Mouse (Mus musculus) forebrain, postnatal 0 days (tissue): Measurements from ENCODE around the gene Acot7. TPM values are rescaled to one million over a fixed set of nuclear protein-coding genes. Genes with fewer than 3 reads are reported as not detected.
"Not testable (repeated sequence)": the region's sequence is repeated elsewhere in the genome, so short reads cannot be mapped to it uniquely, and the experiment has no call there.

Source experiments
- ATAC-seq: fragments of 200-750 bp; cut with Nextera tagmentation; 2 replicates; pipeline ENCODE4 v1.8.0; 2017; ENCODE audit warnings: mild to moderate bottlenecking, moderate library complexity
- DNase-seq: peaks from one replicate; pipeline ENCODE4 v3.0.0-alpha.2; 2015
- H3K27ac ChIP-seq: fragments of 300-500 bp; sonication (generic); 2 replicates; pipeline ENCODE4 v1.5.1; 2014; ENCODE audit warnings: low read depth, mild to moderate bottlenecking, antibody characterized with exemption, low read length, moderate library complexity, mixed read lengths
- H3K27me3 ChIP-seq: fragments of 300-500 bp; sonication (generic); 2 replicates; pipeline ENCODE4 v1.6.1; 2014; ENCODE audit warnings: mild to moderate bottlenecking, low read length, mixed read lengths; ENCODE audit not compliant: insufficient read depth
- H3K36me3 ChIP-seq: fragments of 300-500 bp; sonication (generic); 2 replicates; pipeline ENCODE4 v1.6.1; 2014; ENCODE audit warnings: mild to moderate bottlenecking, moderate library complexity; ENCODE audit not compliant: insufficient read depth
- H3K4me1 ChIP-seq: fragments of 300-500 bp; sonication (generic); 2 replicates; pipeline ENCODE4 v1.6.1; 2014; ENCODE audit warnings: antibody characterized with exemption; ENCODE audit not compliant: insufficient read depth
- H3K4me2 ChIP-seq: fragments of 300-500 bp; sonication (generic); 2 replicates; pipeline ENCODE4 v1.6.1; 2014; ENCODE audit warnings: low read depth, mild to moderate bottlenecking, moderate library complexity
- H3K4me3 ChIP-seq: fragments of 300-500 bp; sonication (generic); 2 replicates; pipeline ENCODE4 v1.5.1; 2014; ENCODE audit warnings: low read depth, low read length, mixed read lengths
- H3K9ac ChIP-seq: fragments of 300-500 bp; sonication (generic); 2 replicates; pipeline ENCODE4 v1.6.1; 2014; ENCODE audit warnings: mild to moderate bottlenecking
- H3K9me3 ChIP-seq: fragments of 300-500 bp; sonication (generic); 2 replicates; pipeline ENCODE4 v1.6.1; 2016; ENCODE audit warnings: low read length
- CTCF ChIP-seq: sonication (generic); IDR thresholded peaks from 2 replicates; pipeline ENCODE4 v1.5.1; 2016; ENCODE audit warnings: antibody characterized with exemption, control low read depth, low read depth
- WGBS: fragments of 180-500 bp; shearing (Covaris S2); extraction: QIAGEN DNeasy Blood & Tissue Kit; methylation state at CpG from one replicate; pipeline ENCODE4 v1.1.7; 2014; 5-methylcytosine and 5-hydroxymethylcytosine counted together
- polyA plus RNA-seq: library from polyadenylated mRNA; unstranded; fragments of >200 nt; fragmentation: Nextera tagmentation; extraction: Ambion mirVana; gene quantifications from 2 replicates; pipeline ENCODE4 v1.2.1, GENCODE M21; 2015
- total RNA-seq: library from RNA; depleted of rRNA; stranded (reverse); fragments of >200 nt; gene quantifications from 2 replicates; pipeline ENCODE4 v1.2.3, GENCODE M21; 2014

The Acot7 gene
- total and polyA plus RNA-seq, 2 experiments from 2014 or later, result 193 to 466 TPM

DNA sequence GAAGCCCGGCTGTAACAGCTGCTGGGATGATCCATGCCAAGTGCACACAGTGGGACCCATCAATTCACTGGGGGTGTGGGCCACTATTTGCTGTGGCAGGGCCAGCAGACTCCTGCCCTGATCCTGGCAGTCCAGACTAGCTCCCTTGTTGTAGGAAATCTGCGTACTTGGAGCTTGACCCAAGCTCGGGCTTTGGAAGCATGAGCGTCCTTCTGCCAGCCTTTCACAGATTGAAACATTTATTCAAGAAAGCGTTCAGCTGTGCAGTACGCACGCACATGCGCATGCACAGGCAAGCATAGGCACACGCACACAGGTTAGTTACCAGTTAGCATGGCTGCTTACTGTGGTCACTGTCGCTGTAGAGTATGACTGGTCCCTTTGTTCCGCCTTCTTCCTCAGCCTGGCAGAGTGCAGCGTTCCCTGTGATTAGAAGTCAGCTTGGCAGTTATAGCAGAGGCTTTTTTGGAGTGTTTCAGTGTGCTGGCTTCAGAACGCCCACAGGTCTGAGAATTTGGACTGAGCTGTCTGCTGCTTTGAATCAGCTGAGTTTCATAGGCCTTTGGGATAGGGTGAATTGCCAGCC is 49.1 kb downstream of the Acot7 start:
- WGBS, result 44% methylated on average over 13 of the region's 13 CpGs
- Histone ChIP-seq H3K27ac (peak overlapping the region; percentile 74), H3K4me1 (peaks cover 12% of the 10 kb centered on the region), H3K9me3 (no peaks in the 10 kb centered on the region), H3K36me3 (peaks cover 7% of the 10 kb centered on the region; the same call in 1 of the 2 replicates), H3K9ac (no peak overlapping the region), H3K4me3 (no peak overlapping the region), H3K27me3 (no peaks in the 10 kb centered on the region), H3K4me2 (no peak overlapping the region)
- peak; percentile 75 for DNase-seq
- peak; percentile 91 for ATAC-seq
- TF ChIP-seq CTCF, result no peak

DNA sequence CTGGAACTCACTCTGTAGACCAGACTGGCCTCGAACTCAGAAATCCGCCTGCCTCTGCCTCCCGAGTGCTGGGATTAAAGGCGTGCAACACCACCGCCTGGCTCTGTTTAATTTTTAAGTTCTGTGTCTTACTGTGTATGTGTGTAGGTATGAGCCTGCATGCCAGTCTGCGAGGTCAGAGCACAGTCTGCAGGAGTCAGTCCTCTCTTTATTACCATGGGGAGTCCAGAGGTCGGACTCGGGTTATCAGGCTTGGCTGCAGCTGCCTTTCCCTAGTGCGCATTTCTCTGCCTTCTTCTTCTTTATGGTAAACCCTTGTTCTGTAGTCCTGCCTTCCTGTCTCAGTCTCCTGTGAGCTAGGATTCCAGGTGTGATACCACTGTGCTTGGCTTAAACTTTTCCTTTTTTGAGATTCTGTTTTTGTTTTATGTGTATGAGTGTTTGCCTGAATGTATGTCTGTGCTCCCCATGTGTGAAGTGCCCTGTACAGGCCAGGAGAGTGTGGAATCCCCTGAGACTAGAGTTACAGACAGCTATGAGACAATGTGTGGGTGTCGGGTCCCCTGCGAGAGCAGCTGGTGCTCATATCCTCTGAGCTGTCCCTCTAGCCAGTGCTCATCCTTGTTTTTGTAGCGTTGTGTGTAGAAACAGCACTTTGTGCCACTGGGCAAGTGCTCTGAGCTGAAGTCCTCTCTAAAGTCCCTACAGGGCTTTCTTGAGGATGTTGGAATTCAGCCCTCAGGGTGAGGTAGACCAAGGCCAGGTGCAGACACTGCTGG is 50.0 kb downstream of the Acot7 start:
- no peak for DNase-seq
- 88% methylated on average over 12 of the region's 12 CpGs for WGBS
- Histone ChIP-seq H3K4me3 (no peak overlapping the region), H3K27ac (peak overlapping the region; percentile 74; the same call in 1 of the 2 replicates), H3K4me2 (no peak overlapping the region), H3K36me3 (peaks cover 7% of the 10 kb centered on the region; the same call in 1 of the 2 replicates), H3K27me3 (no peaks in the 10 kb centered on the region), H3K4me1 (0 out of 2 replicates have a peak, but pooled peaks cover 5% of the 10 kb centered on the region), H3K9me3 (no peaks in the 10 kb centered on the region), H3K9ac (no peak overlapping the region)
- no peak for ATAC-seq
- TF ChIP-seq CTCF, result no peak

DNA sequence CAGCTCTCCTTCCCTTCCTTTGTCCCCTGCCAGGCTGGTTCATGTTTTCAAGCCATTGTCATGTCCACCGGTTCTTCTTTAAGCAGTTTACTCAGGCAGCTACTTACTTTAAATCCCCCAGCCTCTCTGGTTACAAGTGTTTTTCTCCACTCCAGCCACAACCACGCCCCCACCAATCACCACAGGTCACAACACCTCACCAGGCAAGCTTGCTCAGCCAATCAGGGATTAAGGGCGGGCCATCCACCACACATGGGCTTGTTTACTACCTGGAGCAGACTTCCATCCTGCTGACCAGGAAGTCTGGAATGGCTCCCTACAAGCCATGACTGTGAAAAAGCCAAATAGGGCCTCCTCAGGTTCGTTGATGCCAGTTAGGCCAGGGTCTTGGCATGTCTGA is 52.4 kb downstream of the Acot7 start:
- H3K36me3 ChIP-seq, result not testable (repeated sequence)

DNA sequence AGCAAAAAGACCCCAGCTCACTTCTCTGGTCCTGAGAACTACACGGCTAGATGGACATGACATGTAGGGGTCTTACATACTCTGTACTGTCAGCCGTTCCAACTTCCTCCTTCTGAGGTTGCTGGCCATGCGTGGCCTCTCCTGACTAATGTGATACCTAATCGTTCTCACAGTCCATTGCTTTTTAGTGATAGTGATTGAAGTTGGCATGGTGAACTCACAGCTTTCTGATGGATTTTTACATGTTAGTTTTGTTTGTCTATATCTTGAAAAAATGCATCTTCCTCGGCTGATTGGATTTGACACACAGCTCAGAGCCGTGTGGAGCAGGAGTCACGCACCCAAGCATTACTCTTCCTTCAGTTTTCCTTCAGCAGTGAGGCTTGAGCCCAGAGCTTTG is 53.4 kb downstream of the Acot7 start:
- Histone ChIP-seq H3K27ac (no peak overlapping the region), H3K9ac (no peak overlapping the region), H3K4me1 (0 out of 2 replicates have a peak, but pooled peaks cover 5% of the 10 kb centered on the region), H3K4me3 (no peak overlapping the region), H3K4me2 (no peak overlapping the region), H3K9me3 (no peaks in the 10 kb centered on the region), H3K36me3 (peaks cover 16% of the 10 kb centered on the region; the same call in 1 of the 2 replicates), H3K27me3 (no peaks in the 10 kb centered on the region)
- no peak for TF ChIP-seq CTCF
- ATAC-seq (no peak), DNase-seq (no peak)
- WGBS, result 87% methylated on average over 7 of the region's 7 CpGs

More for the DNA sequence above, 52.4 kb downstream of the Acot7 start:
- H3K4me2 ChIP-seq, H3K4me3 ChIP-seq, ATAC-seq, H3K9ac ChIP-seq, H3K4me1 ChIP-seq, H3K27ac ChIP-seq, H3K9me3 ChIP-seq, H3K27me3 ChIP-seq, DNase-seq: not testable (repeated sequence)
- 37% methylated on average over 4 of the region's 4 CpGs for WGBS

DNA sequence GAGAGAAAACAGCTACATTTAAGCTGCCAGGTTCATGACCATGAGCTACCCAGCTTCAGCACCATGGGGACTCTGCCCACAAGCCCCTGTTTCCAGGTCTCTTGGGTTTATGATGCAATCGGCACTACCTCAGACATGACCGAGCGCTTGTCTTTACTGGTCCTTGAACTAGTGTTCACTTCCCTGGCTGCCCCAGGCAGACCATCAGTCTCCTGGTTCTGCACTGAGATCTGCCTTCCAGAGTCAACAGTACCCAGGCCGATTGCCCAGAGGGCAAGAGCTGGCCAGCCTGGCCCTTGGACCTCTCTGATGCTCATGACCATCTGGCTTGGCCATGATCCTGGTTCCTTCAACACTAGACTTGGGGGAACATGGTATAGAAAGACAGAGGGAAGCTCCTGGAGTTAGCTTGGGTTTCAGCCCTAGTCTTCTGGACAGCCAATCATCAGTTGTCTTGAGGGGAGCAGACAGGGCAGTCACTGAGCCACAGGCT is 54.5 kb downstream of the Acot7 start:
- ATAC-seq (no peak), DNase-seq (no peak)
- H3K9ac ChIP-seq, result no peak overlapping the region
- no peaks in the 10 kb centered on the region for H3K27me3 ChIP-seq
- 94% methylated on average over 4 of the region's 4 CpGs for WGBS
- H3K4me3 ChIP-seq, result no peak overlapping the region
- no peaks in the 10 kb centered on the region for H3K9me3 ChIP-seq
- peaks cover 27% of the 10 kb centered on the region for H3K36me3 ChIP-seq
- no peak overlapping the region for H3K27ac ChIP-seq
- H3K4me2 ChIP-seq, result no peak overlapping the region
- H3K4me1 ChIP-seq, result no peaks in the 10 kb centered on the region
- TF ChIP-seq CTCF, result no peak

DNA sequence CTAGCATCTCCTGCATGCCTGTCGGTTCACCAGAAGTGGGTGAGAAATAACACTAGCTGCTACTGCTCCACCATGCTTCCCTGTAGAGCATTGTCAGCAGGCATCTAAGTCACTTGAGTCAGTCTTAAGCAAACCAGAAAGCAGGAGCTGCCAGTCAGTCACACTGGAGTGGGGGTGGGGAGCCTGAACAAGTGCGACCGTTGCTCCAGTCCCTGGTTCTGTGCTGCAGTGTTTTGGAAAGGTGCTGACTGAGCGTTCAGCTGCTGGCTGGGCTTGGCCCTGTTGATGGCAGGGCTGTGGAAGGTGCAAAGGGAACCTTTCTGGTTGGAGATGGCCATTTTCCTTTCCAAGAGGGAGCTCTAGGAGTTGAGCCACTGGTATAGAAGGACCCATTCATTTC is 62.0 kb downstream of the Acot7 start:
- H3K4me3 ChIP-seq, result no peak overlapping the region
- H3K4me2 ChIP-seq, result no peak overlapping the region
- H3K27me3 ChIP-seq, result no peaks in the 10 kb centered on the region
- no peaks in the 10 kb centered on the region for H3K9me3 ChIP-seq
- H3K9ac ChIP-seq, result no peak overlapping the region
- no peak for ATAC-seq
- 62% methylated on average over 4 of the region's 4 CpGs for WGBS
- no peak overlapping the region for H3K27ac ChIP-seq
- no peak for DNase-seq
- H3K36me3 ChIP-seq, result peaks cover 46% of the 10 kb centered on the region
- TF ChIP-seq CTCF, result no peak
- H3K4me1 ChIP-seq, result no peaks in the 10 kb centered on the region
